Mouse (Mus musculus) CH12F3 (cell line): ENCODE data around the gene Plekho1.
"Not testable (repeated sequence)": the region's sequence is repeated elsewhere in the genome, so short reads cannot be mapped to it uniquely, and the experiment has no call there.

Experiments
- in situ Hi-C: fragments of 300-500 bp; cut with MboI; formaldehyde crosslinking; loops from 2 replicates; pipeline ENCODE4 v1.14.3; 2020; ENCODE audit warnings: low sequenced_read_pairs

Plekho1 gene

GRCm38 (mm10) chr3:95985209-95986000, 10.4 kb downstream of the Plekho1 start:
- in situ Hi-C loops: no loop called here

GRCm38 (mm10) chr3:95982129-95982528, 13.7 kb downstream of the Plekho1 start:
- in situ Hi-C loops: no loop called here

DNA sequence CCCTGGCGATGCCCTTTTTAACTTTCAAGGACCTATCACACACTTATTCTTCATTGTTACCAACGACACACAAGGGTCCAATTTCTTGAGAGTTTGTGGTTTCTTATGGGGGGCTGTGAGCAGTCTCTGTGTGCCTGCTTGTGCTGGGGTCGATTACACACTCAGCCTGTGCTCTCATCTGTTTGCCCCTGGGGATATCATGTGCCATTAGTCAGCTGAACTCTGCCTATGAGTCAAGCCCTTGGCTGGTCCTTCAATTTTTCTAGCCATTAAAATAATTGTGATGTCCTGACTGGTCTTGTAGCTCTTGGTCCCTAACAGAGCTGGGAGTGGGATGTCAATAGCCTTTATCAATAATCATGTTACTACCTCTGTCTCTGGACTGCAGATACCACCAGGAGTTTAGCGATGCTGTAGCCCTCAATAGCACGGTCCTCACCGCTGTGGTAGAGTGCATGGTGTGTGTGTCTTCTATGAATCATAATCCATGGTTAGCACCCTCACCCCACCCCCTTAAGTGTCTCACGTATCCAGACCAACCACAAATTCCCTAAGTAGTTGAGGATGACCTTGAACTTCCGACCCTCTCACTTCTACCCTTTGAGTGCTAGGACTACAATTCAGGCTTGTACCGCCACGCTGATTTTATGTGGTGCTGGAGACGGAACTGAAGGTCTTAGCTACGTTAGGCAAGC, 15.4 kb downstream of the Plekho1 start:
- in situ Hi-C loops: no loop called here

DNA sequence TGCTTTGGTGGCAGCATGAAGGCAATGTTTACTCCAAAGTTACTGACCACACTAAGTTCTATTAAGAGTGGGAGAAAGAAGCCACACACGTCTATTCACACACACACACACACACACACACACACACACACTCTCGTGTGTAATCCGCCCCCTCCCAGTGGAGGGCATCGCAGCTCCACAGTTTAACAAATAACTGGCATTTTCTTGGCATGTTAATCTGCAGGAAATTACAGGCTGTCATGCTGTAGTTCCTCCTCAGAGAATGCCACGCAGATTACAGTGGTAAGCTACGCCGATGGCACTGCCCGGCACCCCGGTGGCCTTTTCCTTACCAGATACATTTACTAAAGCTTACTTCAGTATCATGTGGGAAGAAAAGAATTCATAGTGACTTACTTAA, 17.5 kb downstream of the Plekho1 start:
- in situ Hi-C loops: no loop called here

DNA sequence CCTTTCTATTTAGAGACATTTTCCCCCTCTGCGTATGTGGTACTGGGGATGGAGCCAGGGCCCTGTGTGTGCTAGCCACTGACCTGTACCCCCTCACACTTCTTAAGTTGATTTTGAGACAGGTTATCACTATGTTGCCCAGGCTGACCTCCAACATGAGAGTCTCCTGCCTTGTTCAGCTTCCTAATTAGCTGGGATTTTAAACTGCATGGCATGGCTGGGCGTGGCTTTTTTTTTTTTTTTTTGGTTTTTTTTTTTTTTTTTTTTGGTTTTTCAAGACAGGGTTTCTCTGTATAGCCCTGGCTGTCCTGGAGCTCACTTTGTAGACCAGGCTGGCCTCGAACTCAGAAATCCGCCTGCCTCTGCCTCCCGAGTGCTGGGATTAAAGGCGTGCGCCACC, 18.2 kb downstream of the Plekho1 start:
- in situ Hi-C loops: not testable (repeated sequence)

- in situ Hi-C loops: no loop called here
Observed at GRCm38 (mm10) chr3:95977079-95977478, 18.7 kb downstream of the Plekho1 start.

GRCm38 (mm10) chr3:95972873-95973634, 22.7 kb downstream of the Plekho1 start:
- in situ Hi-C loops: no loop called here

DNA sequence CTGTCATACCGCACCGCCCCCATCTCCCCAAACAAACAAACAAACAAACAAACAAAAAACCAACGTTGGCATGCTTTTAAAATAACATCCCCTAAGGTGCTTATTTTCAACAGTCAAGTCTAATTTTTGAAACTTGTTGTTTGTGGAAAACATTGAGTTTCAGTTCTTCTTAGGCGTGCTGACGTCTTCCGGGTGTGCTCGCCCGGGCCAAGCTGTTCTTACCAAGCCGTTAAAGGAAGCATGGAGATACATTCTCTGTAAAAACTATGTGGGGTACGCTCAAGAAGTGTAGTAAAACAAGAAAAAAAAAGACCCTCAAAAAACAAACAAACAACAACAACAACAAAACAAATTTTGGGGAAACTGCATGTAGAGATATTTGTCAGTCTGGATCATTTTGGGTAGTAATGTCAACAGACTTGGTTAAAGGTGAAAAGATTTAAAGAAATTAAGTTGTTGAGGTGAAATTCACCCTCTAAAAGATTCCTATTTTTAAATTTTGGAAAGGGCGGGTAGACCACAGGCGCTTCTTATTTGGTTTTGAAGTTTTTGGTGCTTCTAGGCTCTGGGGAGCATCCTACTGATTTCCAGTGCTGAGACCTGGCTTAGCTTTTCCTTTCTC, 23.4 kb downstream of the Plekho1 start:
- in situ Hi-C loops: no loop called here

- in situ Hi-C loops: not testable (repeated sequence)
Observed at GRCm38 (mm10) chr3:95970661-95971060, 25.1 kb downstream of the Plekho1 start.

GRCm38 (mm10) chr3:95969277-95969676, 26.5 kb downstream of the Plekho1 start:
- in situ Hi-C loops: no loop called here

- in situ Hi-C loops: no loop called here
Observed at GRCm38 (mm10) chr3:95965518-95966451, 30.0 kb downstream of the Plekho1 start.

GRCm38 (mm10) chr3:95963681-95964080, 32.1 kb downstream of the Plekho1 start:
- in situ Hi-C loops: loop anchor here (5.0 kb wide), 1 partner anchor 94 kb away; the partner anchor contains the start of gene Vps45

DNA sequence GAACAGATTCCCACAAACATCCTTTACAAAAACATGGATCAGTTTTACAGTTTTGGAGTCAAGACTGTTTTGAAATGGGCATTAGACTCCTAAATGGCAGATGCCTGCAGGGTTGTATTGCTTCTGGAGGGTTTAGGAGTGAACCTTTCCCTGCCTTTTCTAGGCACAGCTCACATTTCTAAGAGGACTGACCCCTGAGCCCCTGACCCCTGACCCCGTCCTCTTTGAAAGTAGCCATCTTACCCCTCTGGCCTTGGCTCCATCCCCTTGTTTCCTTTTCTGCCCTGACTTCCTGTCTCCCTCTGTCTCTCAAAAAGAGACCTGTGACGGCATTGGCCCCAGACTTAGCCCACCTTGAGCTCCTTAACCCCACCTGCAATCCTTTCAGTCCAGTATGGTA, 32.6 kb downstream of the Plekho1 start:
- in situ Hi-C loops: loop anchor here (5.0 kb wide), 1 partner anchor 94 kb away; the partner anchor contains the start of gene Vps45

- in situ Hi-C loops: loop anchor here (5.0 kb wide), 1 partner anchor 95 kb away; the partner anchor contains the start of gene Vps45
Observed at GRCm38 (mm10) chr3:95962182-95962581, 33.6 kb downstream of the Plekho1 start.

- in situ Hi-C loops: loop anchor here (5.0 kb wide), 1 partner anchor 97 kb away; the partner anchor contains the start of gene Vps45
Observed at GRCm38 (mm10) chr3:95959807-95960206, 36.0 kb downstream of the Plekho1 start.

DNA sequence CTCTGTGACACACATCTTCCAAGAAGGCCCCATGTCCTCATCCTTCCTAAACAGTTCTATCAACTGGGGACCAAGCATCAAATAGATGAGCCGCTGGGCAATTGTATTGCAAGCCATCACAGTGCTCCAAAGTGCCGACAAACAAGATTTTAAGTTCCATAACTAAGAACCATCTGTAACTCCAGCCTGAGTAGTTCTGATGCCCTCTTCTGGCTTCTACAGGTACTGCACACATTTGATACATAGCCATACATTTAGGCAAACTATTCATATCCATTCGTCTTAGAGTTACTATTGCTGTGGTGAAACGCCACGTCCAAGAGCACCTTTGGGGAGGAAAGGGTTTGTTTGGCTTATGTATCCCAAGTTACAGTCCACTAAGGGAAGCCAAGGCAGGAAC, 36.7 kb downstream of the Plekho1 start:
- in situ Hi-C loops: no loop called here

- in situ Hi-C loops: no loop called here
Observed at GRCm38 (mm10) chr3:95957359-95958148, 38.2 kb downstream of the Plekho1 start.

DNA sequence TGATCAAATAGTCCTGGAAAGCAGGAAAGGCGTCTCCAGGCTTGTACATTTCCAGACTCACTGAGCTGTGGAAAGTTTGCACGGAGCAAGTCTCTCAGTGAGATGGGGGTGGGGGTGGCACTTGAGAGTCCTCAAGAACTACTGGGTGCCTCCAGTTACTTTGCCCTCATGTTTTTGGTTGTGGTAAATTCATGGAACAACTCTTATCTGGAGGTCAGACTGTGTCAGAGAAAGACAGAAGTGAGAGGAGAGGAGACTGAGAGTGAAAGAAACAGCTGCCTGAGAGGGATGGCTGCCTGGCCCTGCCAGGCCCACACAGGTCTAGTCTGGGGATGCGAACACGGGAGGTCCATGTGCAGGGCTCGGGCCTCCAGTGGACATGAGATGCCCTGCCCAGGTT, 40.5 kb downstream of the Plekho1 start:
- in situ Hi-C loops: no loop called here

GRCm38 (mm10) chr3:95954648-95955173, 41.1 kb downstream of the Plekho1 start:
- in situ Hi-C loops: not testable (repeated sequence)
